In genomic region chr3:52270511-52270910, GRCm38 (mm10) we compare ENCODE assay signal across 7 mouse cellular contexts. TPM values are rescaled to one million over a fixed set of nuclear protein-coding genes. Genes with fewer than 3 reads are reported as not detected.
DNase-seq lines count a peak whose midpoint lies in the region; ATAC-seq and TF ChIP-seq lines count a peak whose summit lies in the region.

No protein-coding gene starts in this region.

- no peak for DNase-seq in lung, embryonic 14.5 days
- DNase-seq in lung, postnatal 10 days: no peak
- no peak for DNase-seq in embryo, embryonic 10 days (ENCODE audit: low spot score)
- no peak for DNase-seq in right cerebral cortex, postnatal 25 days

- WGBS in lung, embryonic 14.5 days: 23% methylated on average over 3 of the region's 3 CpGs
- 18% methylated on average over 3 of the region's 3 CpGs for WGBS in embryonic facial prominence, embryonic 13.5 days
- 10% methylated on average over 3 of the region's 3 CpGs for WGBS in intestine, postnatal 0 days
- 38% methylated on average over 3 of the region's 3 CpGs for WGBS in neural tube, embryonic 15.5 days

- peak overlapping the region; percentile 79 for H3K9ac ChIP-seq in lung, embryonic 14.5 days
- peak overlapping the region; percentile 88 for H3K9ac ChIP-seq in embryonic facial prominence, embryonic 13.5 days
- peak overlapping the region; percentile 89 for H3K9ac ChIP-seq in intestine, postnatal 0 days (ENCODE audit: low read depth, low read length)
- H3K9ac ChIP-seq in neural tube, embryonic 15.5 days (replicated peaks): no peak overlapping the region; the same call in 1 of the 2 replicates

- no peak overlapping the region for H3K27ac ChIP-seq in lung, embryonic 14.5 days (ENCODE audit: low read depth)
- no peak overlapping the region for H3K27ac ChIP-seq in embryonic facial prominence, embryonic 13.5 days
- H3K27ac ChIP-seq in intestine, postnatal 0 days (ENCODE audit: low read depth, low read length): peak overlapping the region; percentile 41
- H3K27ac ChIP-seq in neural tube, embryonic 15.5 days (replicated peaks): no peak overlapping the region

- no peaks in the 10 kb centered on the region for H3K36me3 ChIP-seq in lung, embryonic 14.5 days (ENCODE audit: insufficient read depth)
- H3K36me3 ChIP-seq in embryonic facial prominence, embryonic 13.5 days: no peaks in the 10 kb centered on the region
- H3K36me3 ChIP-seq in intestine, postnatal 0 days (ENCODE audit: control insufficient read depth, insufficient read depth): no peaks in the 10 kb centered on the region
- H3K36me3 ChIP-seq in neural tube, embryonic 15.5 days: no peaks in the 10 kb centered on the region

- peak overlapping the region; percentile 76 for H3K4me3 ChIP-seq in lung, embryonic 14.5 days (ENCODE audit: low read depth, low read length)
- peak overlapping the region; percentile 79 for H3K4me3 ChIP-seq in embryonic facial prominence, embryonic 13.5 days
- peak overlapping the region; percentile 91 for H3K4me3 ChIP-seq in intestine, postnatal 0 days (ENCODE audit: low read depth, low read length)
- peak overlapping the region; percentile 60 for H3K4me3 ChIP-seq in neural tube, embryonic 15.5 days (replicated peaks)

- peak overlapping the region; percentile 99 for H3K4me2 ChIP-seq in lung, embryonic 14.5 days
- H3K4me2 ChIP-seq in embryonic facial prominence, embryonic 13.5 days: peak overlapping the region; percentile 96
- peak overlapping the region; percentile 97 for H3K4me2 ChIP-seq in intestine, postnatal 0 days (replicated peaks; ENCODE audit: low read depth)
- H3K4me2 ChIP-seq in neural tube, embryonic 15.5 days: peak overlapping the region; percentile 96

- H3K9me3 ChIP-seq in lung, embryonic 14.5 days (ENCODE audit: low read depth, low read length): no peaks in the 10 kb centered on the region
- H3K9me3 ChIP-seq in embryonic facial prominence, embryonic 13.5 days: no peaks in the 10 kb centered on the region
- H3K9me3 ChIP-seq in intestine, postnatal 0 days (ENCODE audit: control insufficient read depth): no peaks in the 10 kb centered on the region
- no peaks in the 10 kb centered on the region for H3K9me3 ChIP-seq in neural tube, embryonic 15.5 days (replicated peaks)

- TF ChIP-seq CTCF in lung, embryonic 14.5 days (IDR thresholded peaks at IDR 0.05; ENCODE audit: low read depth): no peak
- no peak for TF ChIP-seq CTCF in intestine, postnatal 0 days (IDR thresholded peaks at IDR 0.05; ENCODE audit: low read depth)

- no peak for ATAC-seq in lung, embryonic 14.5 days (ENCODE audit: insufficient read depth)
- no peak for ATAC-seq in embryonic facial prominence, embryonic 13.5 days (ENCODE audit: insufficient number of reproducible peaks, insufficient read depth, low FRiP score, low TSS enrichment, low read depth)
- ATAC-seq in intestine, postnatal 0 days: no peak
- no peak for ATAC-seq in neural tube, embryonic 15.5 days (ENCODE audit: low FRiP score)

- H3K27me3 ChIP-seq in lung, embryonic 14.5 days (ENCODE audit: insufficient read depth, low read length): peaks cover 7% of the 10 kb centered on the region; the same call in 1 of the 2 replicates
- peaks cover 27% of the 10 kb centered on the region for H3K27me3 ChIP-seq in embryonic facial prominence, embryonic 13.5 days
- no peaks in the 10 kb centered on the region for H3K27me3 ChIP-seq in intestine, postnatal 0 days (replicated peaks; ENCODE audit: control insufficient read depth, insufficient read depth, low read length)
- peaks cover 44% of the 10 kb centered on the region for H3K27me3 ChIP-seq in neural tube, embryonic 15.5 days (replicated peaks)

- H3K4me1 ChIP-seq in lung, embryonic 14.5 days (ENCODE audit: insufficient read depth): 0 out of 2 replicates have a peak, but pooled peaks cover 3% of the 10 kb centered on the region
- H3K4me1 ChIP-seq in embryonic facial prominence, embryonic 13.5 days: peaks cover 30% of the 10 kb centered on the region
- no peaks in the 10 kb centered on the region for H3K4me1 ChIP-seq in intestine, postnatal 0 days (replicated peaks; ENCODE audit: control insufficient read depth, insufficient read depth, low read length)
- peaks cover 33% of the 10 kb centered on the region for H3K4me1 ChIP-seq in neural tube, embryonic 15.5 days

RNA-seq across cellular contexts. Expression of gene Foxo1, which starts 2.4 kb away (rescaled TPM):
- polyA plus RNA-seq in lung, embryonic 14.5 days (2014; fragmentation: Nextera tagmentation; extraction: Ambion mirVana): 7.0 and 7.3 TPM in 2 replicates
- 5.7 and 7.3 TPM in 2 replicates for polyA plus RNA-seq in embryonic facial prominence, embryonic 13.5 days (2015; fragmentation: Nextera tagmentation; extraction: Ambion mirVana)
- polyA plus RNA-seq in intestine, postnatal 0 days (2015; fragmentation: Nextera tagmentation; extraction: Ambion mirVana): 4.4 and 4.6 TPM in 2 replicates
- 2.7 and 3.5 TPM in 2 replicates for polyA plus RNA-seq in neural tube, embryonic 15.5 days (2015; fragmentation: Nextera tagmentation; extraction: Ambion mirVana)
